Mouse (Mus musculus) frontal cortex, postnatal 10 days (tissue): ENCODE measurements at regions not wholly inside any gene's neighbourhood (a gene's known extent, or its start where the extent isn't known, plus 50 kb on each side); places are given as distances from the start of the nearest gene placed in this dataset.

Experiments
- DNase-seq, 2 experiments: peaks; one replicate each; pipeline ENCODE4 v3.0.0; 2022; ENCODE audit warnings: low spot score in 2 of 2, mixed read lengths in 1 of 2

- no peak for DNase-seq
Observed at GRCm38 (mm10) chr17:45824977-45825376, 91.3 kb upstream of the 1600014C23Rik start.

GRCm38 (mm10) chr17:45823501-45823900, 89.9 kb upstream of the 1600014C23Rik start:
- no peak for DNase-seq

DNA sequence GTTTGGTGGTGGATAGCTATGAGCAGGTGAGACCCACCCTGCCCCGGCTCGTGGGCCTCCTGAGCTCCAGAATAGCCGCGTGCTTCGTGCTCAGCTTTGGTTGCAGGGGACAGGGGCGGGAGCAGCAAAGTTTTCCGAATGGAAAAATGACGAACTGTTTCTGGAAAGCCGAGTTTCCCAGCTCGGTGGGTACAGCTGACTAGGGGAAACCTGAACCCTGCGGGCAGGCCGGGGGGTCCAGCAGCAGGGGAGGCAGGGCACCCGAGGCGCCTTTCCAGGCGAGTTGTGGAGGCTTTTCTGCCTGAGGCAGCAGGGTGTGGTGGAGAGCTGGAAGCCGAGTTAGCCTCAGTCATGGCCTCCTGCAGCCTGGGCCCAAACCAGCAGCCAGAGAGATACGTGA, 88.8 kb upstream of the 1600014C23Rik start:
- DNase-seq: no peak

DNA sequence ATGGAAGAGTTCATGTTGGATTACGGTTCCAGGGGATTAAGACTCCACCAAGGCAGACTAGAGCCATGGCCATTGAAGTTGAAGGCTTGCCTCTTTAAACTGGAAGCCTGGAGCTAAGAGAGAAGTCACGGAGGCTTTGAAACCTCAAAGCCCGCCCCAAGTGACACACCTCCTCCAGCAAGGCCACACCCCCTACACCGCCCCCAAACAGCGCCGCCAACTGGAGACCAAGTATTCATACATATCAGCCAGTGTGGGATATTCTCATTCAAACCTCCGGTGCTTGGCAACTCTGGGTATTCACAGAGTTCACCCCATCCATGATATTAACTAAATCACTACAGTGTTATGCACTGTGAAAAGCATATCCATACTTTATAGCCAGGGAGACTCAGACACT, 87.7 kb upstream of the 1600014C23Rik start:
- no peak for DNase-seq

- no peak for DNase-seq
Observed at GRCm38 (mm10) chr17:45819143-45819542, 85.5 kb upstream of the 1600014C23Rik start.

- no peak for DNase-seq
Observed at GRCm38 (mm10) chr17:45816566-45816965, 82.9 kb upstream of the 1600014C23Rik start.

DNA sequence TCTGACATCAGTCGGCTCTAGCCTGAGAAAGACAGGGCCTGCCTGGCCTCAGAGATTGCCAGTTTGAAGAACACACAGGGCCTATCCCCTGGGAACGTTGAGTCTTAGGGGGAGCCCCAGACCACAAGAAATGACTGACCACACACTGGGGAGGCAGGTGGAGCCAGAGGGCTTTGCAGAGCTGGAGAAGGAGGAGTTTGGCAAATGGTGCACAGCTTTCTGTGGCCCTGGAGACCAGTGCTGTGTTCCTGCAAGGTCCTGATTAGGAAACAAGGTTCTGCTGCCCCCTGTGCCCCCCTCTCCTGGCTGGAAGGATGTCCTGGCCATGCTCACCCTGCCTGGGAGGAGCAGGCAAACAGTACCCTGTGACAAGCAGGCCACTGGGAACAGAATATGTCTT, 82.2 kb upstream of the 1600014C23Rik start:
- DNase-seq: peak in 1 of 2 experiments; percentile 27

DNA sequence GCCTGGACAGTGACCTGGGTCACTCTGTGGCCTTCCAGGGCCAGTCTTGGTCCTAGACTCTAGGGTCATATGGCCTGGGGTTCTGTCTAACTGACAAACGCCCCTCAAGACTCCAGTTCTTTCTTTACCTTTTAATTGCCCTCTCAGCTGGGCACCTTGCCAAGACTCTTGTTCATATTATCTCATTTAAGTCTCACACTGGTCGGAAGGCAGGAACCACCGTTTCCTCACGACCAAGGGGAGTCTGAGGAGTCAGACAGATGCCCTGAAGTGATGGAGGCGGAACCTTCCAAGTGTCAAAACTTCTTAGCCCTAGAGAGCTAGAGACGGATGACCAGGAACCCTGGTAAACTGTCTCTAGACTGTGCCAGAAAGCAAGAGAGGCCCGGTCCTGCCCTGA, 81.7 kb upstream of the 1600014C23Rik start:
- DNase-seq: no peak

DNA sequence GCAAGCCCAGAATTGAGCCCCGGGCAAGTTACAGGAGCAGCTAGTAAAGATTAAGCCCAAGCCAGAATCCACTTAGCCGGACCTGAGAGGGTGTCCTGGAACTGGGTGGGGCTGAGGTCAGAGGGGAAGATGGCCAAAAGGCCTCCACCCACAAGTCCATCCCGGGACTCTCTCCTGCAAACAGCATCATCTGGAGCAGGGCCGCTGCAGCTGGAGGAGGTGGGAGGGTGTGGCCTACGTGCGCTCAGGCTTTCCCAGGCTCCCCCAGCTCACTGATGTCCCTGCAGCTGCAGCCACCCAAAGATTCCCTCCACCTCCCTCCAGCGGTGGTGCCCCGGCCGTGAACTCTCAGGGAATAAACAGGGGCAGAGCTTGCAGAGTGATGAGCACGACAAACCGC, 80.9 kb upstream of the 1600014C23Rik start:
- DNase-seq: no peak

DNA sequence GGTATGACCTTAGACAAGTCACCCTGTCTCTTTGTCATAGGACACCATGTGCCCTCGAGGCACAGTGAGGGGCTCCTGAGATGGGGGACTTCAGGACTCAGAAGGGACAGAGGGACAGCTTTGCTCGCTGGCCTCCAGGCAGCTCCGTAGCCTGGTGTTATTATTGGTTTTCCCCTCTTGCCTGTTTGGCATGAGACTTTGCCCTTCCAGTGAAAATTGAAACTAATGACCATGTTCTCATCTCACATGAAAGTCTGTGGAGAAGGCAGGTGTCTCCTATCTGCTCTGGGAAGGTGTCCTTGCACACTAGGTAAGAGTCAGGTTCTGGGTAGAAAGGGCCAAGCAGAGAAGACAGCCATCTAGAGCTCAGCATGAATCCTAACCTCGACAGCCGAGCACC, 80.3 kb upstream of the 1600014C23Rik start:
- no peak for DNase-seq

- DNase-seq: no peak
Observed at GRCm38 (mm10) chr17:45812289-45812955, 78.8 kb upstream of the 1600014C23Rik start.

GRCm38 (mm10) chr17:45811632-45812221, 78.1 kb upstream of the 1600014C23Rik start:
- DNase-seq: no peak

- DNase-seq: no peak
Observed at GRCm38 (mm10) chr17:45809728-45810127, 76.1 kb upstream of the 1600014C23Rik start.

DNA sequence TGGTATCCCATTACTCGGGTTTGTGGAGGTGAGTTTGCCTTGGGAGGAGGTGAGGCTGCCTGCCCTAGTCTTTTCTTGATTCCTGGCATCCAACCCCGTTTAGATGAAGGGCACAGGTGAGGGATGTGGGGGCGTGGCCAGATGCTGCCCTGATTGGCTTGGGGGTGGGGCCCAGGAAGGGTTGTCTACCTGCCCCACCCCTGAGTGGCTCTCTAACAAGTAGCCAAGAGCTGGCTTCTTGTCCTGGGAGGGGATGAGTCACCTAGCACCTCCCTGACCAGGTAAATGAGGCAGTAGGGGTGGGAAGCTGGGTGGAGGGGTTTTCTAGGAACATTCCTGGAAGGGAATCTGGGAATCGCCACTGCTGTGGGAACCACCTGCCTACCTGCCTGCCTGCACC, 74.7 kb upstream of the 1600014C23Rik start:
- no peak for DNase-seq

GRCm38 (mm10) chr17:45807452-45807851, 73.8 kb upstream of the 1600014C23Rik start:
- DNase-seq: peak; percentile 63 to 78

- DNase-seq: no peak
Observed at GRCm38 (mm10) chr17:45806831-45807230, 73.2 kb upstream of the 1600014C23Rik start.

DNA sequence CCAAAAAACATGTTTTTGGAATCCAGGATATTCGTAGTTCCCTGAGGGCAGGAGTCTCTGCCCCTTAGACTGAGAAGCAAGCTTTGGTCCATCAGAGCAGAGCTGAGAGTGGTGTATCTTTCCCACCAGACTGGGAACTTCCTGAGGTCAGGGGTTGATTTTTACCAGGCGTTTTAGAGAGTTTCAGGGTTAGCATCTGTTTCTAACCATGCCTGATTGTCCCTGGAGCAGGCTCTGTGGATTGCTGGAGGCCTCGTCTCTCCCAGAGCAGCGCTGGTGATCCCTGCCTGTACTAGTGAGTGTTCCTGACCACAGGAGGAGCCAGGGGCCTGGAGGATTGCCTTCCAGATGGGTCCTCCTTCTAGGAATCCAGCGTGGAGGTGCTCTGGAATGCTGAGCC, 72.8 kb upstream of the 1600014C23Rik start:
- DNase-seq: no peak

DNA sequence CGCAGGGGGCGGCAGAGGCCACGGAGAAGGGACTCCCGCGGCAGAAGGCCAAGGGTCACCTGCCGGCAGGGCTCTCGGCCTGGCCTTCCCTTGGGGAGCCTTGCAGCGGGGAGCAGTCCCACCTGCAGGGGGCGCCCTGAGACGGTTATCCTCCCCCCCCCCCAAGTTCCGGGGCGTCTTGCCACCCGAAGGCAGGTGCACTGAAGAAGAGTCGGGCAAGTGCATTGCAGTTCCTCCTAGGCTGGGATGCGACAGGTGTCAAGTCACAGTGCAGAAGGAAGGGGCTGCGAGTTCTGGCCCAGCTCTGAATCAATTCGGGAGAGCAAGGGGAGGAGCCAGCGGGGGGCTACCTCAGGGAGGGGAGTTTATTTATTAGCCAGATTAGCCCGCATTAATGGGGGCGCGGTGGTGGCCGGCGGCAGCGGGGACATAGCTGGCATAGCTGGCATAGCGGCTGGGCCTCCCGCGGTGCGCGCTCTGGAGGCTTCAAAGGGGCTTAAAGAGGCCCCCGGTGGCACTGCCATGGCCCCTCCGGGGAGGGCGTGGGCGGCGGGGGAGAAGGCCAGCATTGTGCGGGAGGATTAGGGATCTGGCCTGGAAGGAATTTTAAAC, 71.9 kb upstream of the 1600014C23Rik start:
- DNase-seq: no peak

DNA sequence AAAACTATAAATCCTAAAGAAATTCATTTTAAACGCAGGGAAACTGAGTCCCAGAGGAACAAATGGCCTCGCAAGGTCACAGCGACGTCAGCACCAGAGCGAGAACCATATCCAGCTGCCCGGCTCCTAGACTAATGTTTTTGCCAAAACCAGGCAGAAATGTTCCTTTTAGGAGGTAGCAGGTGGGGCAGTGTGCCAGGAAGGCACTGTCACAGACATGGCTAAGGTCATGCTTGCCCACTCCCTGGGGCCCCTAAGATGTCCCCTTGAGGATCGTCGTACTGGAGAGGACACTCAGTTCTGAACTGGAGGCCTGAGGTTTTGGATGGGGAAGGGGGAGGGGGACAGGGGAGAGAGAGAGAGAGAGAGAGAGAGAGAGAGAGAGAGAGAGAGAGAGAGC, 69.7 kb upstream of the 1600014C23Rik start:
- no peak for DNase-seq

DNA sequence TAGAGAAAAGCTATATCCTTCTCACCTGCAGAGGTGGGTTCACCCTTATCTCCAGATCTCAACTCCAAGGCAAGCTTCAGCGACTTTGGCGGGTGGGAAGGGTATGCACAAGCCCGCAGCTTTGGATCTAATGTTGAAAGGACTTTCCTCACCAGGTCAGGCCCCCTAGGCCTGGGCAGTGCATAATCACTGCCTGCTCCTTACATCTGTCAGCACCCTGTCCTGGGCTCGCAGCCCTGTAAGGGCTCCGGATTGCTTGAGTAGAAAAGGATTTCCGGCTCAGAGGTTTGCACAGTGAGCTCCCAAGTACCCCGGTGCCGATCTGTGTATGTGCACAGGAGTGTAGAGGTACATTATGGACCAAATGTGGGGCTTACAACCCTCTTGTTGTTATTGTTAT, 68.8 kb upstream of the 1600014C23Rik start:
- DNase-seq: no peak

- no peak for DNase-seq
Observed at GRCm38 (mm10) chr17:45799725-45800124, 66.1 kb upstream of the 1600014C23Rik start.

DNA sequence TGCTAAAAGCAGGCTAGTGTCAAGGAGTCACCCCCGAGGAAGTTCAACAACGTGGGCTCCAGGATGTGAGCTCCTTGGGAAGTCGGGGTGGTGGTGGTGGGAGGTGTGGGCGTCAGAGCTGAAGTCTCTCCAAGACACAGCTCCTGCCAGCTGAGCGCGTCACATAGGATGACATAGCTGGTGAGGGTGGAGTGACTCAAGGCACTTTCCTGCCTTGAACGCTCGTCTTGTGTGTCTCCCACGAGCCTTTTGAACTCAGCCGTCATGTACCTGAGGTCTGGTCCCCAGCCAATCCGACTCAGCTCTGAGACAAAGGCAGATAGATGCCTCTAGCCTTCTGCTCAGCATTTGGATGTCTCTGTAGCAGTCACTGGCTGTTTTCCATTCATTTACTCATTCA, 65.4 kb upstream of the 1600014C23Rik start:
- no peak for DNase-seq

- no peak for DNase-seq
Observed at GRCm38 (mm10) chr17:45798456-45798855, 64.8 kb upstream of the 1600014C23Rik start.
